Mouse (Mus musculus) embryonic facial prominence, embryonic 11.5 days (tissue): Measurements from ENCODE around the gene Cpa1. TPM values are rescaled to one million over a fixed set of nuclear protein-coding genes. Genes with fewer than 3 reads are reported as not detected.

Experiments
- ATAC-seq: fragments of 200-750 bp; cut with Nextera tagmentation; replicated peaks from 2 replicates; pipeline ENCODE4 v1.8.0; 2017; ENCODE audit warnings: low read depth; ENCODE audit not compliant: insufficient number of reproducible peaks, low FRiP score, low TSS enrichment
- DNase-seq: peaks from one replicate; pipeline ENCODE4 v3.0.0-alpha.2; 2015; ENCODE audit warnings: low spot score
- H3K27ac ChIP-seq: fragments of 300-500 bp; sonication (generic); replicated peaks from 2 replicates; pipeline ENCODE4 v1.5.1; 2014; ENCODE audit warnings: mild to moderate bottlenecking, low read depth, low read length, control low read depth
- H3K27me3 ChIP-seq: fragments of 300-500 bp; sonication (generic); 2 replicates; pipeline ENCODE4 v1.6.1; 2014; ENCODE audit warnings: mild to moderate bottlenecking, low read length, moderate library complexity, mixed read lengths; ENCODE audit not compliant: control insufficient read depth, insufficient read depth
- H3K36me3 ChIP-seq: fragments of 300-500 bp; sonication (generic); replicated peaks from 2 replicates; pipeline ENCODE4 v1.6.1; 2014; ENCODE audit warnings: low read depth, mild to moderate bottlenecking, low read length, moderate library complexity, mixed read lengths; ENCODE audit not compliant: control insufficient read depth, insufficient read depth
- H3K4me1 ChIP-seq: fragments of 300-500 bp; sonication (generic); 2 replicates; pipeline ENCODE4 v1.6.1; 2014; ENCODE audit warnings: low read length, mixed read lengths; ENCODE audit not compliant: control insufficient read depth, insufficient read depth
- H3K4me2 ChIP-seq: fragments of 300-500 bp; sonication (generic); 2 replicates; pipeline ENCODE4 v1.6.1; 2014; ENCODE audit warnings: low read depth, mild to moderate bottlenecking, control low read depth, low read length, moderate library complexity
- H3K4me3 ChIP-seq: fragments of 300-500 bp; sonication (generic); 2 replicates; pipeline ENCODE4 v1.5.1; 2014; ENCODE audit warnings: low read depth, low read length, control low read depth
- H3K9ac ChIP-seq: fragments of 300-500 bp; sonication (generic); replicated peaks from 2 replicates; pipeline ENCODE4 v1.6.1; 2014; ENCODE audit warnings: mild to moderate bottlenecking, control low read depth, low read length
- H3K9me3 ChIP-seq: fragments of 300-500 bp; sonication (generic); replicated peaks from 2 replicates; pipeline ENCODE4 v1.6.1; 2016; ENCODE audit warnings: mild to moderate bottlenecking, low read length, inconsistent platforms, mixed read lengths; ENCODE audit not compliant: control insufficient read depth
- WGBS: fragments of 180-500 bp; shearing (Covaris S2); extraction: QIAGEN DNeasy Blood & Tissue Kit; methylation state at CpG from one replicate; pipeline ENCODE4 v1.1.7; 2014; 5-methylcytosine and 5-hydroxymethylcytosine counted together
- polyA plus RNA-seq: library from polyadenylated mRNA; unstranded; fragments of >200 nt; fragmentation: Nextera tagmentation; extraction: Ambion mirVana; gene quantifications from 2 replicates; pipeline ENCODE4 v1.2.1, GENCODE M21; 2014

Gene Cpa1
- 0.17 and 0.21 TPM in 2 replicates for polyA plus RNA-seq

DNA sequence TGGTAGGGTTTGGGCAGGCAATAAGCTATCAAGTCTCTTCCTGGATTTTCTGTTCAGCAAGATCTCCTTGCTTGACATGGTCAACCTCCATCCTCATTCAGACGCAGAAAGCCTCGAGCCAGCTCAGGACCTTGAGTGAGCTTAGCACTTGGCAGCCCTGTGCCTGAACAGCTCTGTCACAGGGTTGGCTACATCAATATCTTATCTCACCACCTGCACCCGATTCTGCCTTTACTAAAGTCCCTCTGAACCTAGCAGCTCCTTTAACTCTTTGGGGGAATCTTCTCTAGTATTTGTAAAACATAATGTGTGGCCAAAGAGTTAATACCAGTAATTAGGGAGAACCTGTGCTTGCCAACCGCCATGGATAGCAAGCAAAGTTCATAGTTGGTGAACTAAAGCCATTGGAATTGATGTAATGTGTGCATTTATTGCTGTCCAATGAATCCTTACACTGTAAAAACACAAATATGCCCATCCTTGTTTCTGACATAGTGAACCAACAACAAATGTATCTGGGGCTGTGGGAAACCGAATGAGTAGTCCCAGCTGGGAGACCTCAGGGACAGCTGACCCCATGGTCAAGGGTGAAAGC is at the start of gene Cpa1:
Cpa1 (plus strand) TSS at position 545 of the 595 bp plus-strand sequence.
- WGBS, result 90% methylated on average over 5 of the region's 5 CpGs
- Histone ChIP-seq H3K4me1 (0 out of 2 replicates have a peak, but pooled peaks cover 2% of the 10 kb centered on the region), H3K27ac (no peak within 1 kb of the TSS), H3K9me3 (no peaks in the 10 kb centered on the region), H3K4me2 (no peak within 1 kb of the TSS), H3K27me3 (no peaks in the 10 kb centered on the region), H3K36me3 (no peaks in the 10 kb centered on the region), H3K9ac (no peak within 1 kb of the TSS), H3K4me3 (no peak within 1 kb of the TSS)
- DNase-seq, result no peak
- ATAC-seq, result no peak

DNA sequence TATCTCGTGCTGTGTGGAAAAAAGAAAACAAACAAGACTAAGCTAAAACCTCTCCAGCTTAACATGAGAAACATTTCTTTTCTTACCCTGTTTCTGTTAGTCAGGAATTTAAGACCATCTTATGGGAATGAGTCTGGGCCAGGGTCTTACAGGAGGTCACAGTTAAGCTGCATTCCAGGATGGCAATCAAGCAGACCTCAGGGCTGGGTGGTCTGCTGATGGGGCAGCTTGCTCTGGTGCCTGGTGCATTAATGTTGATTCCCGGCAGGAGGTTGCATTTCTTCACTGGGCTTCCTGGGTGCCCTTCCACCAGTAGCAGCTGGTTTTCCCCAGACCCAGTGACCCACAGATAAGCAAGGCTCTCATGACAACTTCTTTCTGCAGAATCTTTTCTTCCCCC is 49.2 kb upstream of the Cpa1 start:
- peak; percentile 54 for DNase-seq
- no peaks in the 10 kb centered on the region for H3K4me1 ChIP-seq
- H3K9ac ChIP-seq, result no peak overlapping the region
- no peaks in the 10 kb centered on the region for H3K36me3 ChIP-seq
- no peak overlapping the region for H3K4me2 ChIP-seq
- WGBS, result 25% methylated on average over 2 of the region's 2 CpGs
- no peaks in the 10 kb centered on the region for H3K9me3 ChIP-seq
- no peaks in the 10 kb centered on the region for H3K27me3 ChIP-seq
- ATAC-seq, result no peak
- H3K4me3 ChIP-seq, result no peak overlapping the region
- H3K27ac ChIP-seq, result 0 out of 2 replicates have a peak overlapping the region, but pooled peaks have one; percentile 36

DNA sequence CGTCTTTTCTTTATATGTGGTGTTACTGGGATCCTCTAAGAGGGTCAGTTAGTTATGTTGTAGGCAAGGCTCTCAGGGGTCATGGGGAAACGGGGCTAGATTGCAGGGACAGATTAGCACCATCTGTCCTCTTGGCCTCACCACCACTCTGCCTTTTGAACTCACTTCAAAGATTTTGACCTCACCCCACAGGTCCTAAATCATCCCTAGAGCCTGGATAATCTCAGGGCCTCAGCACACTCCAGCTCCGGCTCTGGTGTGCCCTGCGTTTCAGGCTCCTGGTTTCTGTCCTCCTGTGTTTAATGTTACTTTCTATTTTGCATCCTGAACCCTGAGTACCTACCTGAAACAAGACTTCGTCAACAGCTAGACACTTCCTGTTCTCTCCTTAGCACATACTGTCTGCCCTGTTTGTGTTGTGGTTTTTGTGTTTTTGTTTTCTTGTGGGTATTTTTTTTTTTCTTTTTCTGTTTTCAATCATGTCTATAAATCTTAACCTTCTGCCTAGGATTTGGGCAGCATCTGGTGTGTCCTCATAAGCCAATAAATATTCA is 47.1 kb upstream of the Cpa1 start:
- ATAC-seq (no peak), DNase-seq (no peak)
- H3K9ac ChIP-seq, result no peak overlapping the region
- H3K4me2 ChIP-seq, result no peak overlapping the region
- no peak overlapping the region for H3K4me3 ChIP-seq
- no peaks in the 10 kb centered on the region for H3K9me3 ChIP-seq
- H3K36me3 ChIP-seq, result no peaks in the 10 kb centered on the region
- no peak overlapping the region for H3K27ac ChIP-seq
- no peaks in the 10 kb centered on the region for H3K4me1 ChIP-seq
- WGBS, result 55% methylated on average over 5 of the region's 5 CpGs
- H3K27me3 ChIP-seq, result no peaks in the 10 kb centered on the region

DNA sequence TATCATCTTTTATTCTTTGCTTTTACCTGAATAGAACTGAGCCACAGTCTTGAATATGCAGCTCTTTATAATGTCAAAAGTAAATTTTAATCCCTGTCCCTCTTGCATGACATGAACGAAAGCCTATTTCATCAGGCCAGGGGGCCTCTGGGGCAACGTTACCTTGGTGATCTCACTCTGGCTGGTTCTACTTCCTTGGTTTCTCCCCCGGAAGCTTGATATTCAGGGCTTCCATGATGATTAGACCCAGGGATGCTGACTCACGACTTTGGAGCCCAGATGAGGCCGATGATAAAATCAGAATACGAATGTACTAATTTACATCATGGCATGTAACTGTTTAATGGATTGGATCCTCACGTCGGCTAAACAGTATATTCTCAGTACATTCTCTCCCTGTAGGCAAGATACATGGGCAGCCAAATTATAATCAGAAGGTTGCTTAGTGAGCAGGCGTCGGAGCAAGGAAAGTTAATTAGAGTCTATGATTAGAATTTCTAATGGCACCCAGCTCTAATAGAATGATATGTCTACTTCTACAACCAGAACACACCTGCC is 46.5 kb upstream of the Cpa1 start:
- Histone ChIP-seq H3K27me3 (no peaks in the 10 kb centered on the region), H3K27ac (no peak overlapping the region), H3K9me3 (no peaks in the 10 kb centered on the region), H3K4me2 (no peak overlapping the region), H3K4me3 (no peak overlapping the region), H3K4me1 (no peaks in the 10 kb centered on the region), H3K36me3 (no peaks in the 10 kb centered on the region), H3K9ac (no peak overlapping the region)
- ATAC-seq (no peak), DNase-seq (no peak)
- WGBS, result 81% methylated on average over 10 of the region's 10 CpGs

DNA sequence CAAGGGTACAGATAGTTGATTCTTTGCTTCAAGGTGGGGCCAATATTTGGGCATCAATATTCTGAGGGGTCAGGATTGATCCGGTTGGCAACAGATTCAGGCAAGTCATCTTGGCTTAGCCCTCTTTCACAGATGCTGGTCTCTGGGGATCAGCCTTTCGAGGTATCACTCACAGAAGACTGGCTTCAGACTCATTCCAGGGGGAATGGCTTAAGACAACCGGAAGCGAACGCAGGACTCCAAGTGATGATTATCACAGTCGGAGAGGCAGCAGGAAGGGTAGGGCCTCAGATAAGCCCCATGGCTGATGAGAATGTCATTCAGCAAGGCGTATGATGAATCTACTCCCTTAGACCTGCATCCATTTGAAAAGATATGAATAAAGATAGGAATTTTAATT is 44.7 kb upstream of the Cpa1 start:
- Histone ChIP-seq H3K36me3 (no peaks in the 10 kb centered on the region), H3K9ac (no peak overlapping the region), H3K4me2 (no peak overlapping the region), H3K4me1 (no peaks in the 10 kb centered on the region), H3K27me3 (no peaks in the 10 kb centered on the region), H3K27ac (no peak overlapping the region), H3K4me3 (no peak overlapping the region), H3K9me3 (no peaks in the 10 kb centered on the region)
- WGBS, result 72% methylated on average over 7 of the region's 7 CpGs
- no peak for DNase-seq
- ATAC-seq, result no peak

DNA sequence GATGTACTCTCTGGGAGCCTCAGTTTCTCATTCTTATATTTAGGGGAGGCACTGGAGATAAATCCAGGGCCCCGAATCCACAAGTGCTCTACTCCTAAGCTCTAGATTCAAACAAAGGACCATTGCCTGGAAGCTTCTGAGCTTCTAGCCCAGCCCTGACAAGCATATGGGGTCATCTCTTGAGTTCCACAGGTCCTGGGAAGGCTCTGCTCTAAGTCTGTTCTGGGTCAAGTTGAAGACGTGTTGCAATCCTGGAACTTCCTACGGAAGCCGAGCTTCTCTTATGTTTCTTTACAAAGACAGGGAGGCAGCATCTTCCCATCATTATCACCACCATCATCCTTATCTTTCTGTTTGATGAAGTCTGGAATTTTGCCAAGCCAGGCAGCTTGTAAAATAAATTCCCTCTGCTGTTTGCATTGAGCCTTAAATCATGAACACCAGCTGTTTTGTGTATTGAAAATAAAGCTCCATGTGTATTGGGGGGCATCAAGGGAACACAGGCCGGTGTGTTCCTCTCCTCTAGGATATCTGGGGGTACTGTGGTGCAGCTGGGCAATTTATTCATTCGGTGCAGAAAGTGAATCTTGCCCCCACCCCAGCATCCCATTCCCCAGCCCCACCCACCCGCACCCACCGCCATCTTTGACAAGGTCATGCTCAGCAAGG is 42.7 kb upstream of the Cpa1 start:
- no peak for DNase-seq
- H3K4me2 ChIP-seq, result no peak overlapping the region
- no peak overlapping the region for H3K27ac ChIP-seq
- no peaks in the 10 kb centered on the region for H3K4me1 ChIP-seq
- H3K27me3 ChIP-seq, result no peaks in the 10 kb centered on the region
- no peaks in the 10 kb centered on the region for H3K36me3 ChIP-seq
- H3K4me3 ChIP-seq, result no peak overlapping the region
- no peaks in the 10 kb centered on the region for H3K9me3 ChIP-seq
- ATAC-seq, result no peak
- no peak overlapping the region for H3K9ac ChIP-seq
- 91% methylated on average over 8 of the region's 8 CpGs for WGBS

DNA sequence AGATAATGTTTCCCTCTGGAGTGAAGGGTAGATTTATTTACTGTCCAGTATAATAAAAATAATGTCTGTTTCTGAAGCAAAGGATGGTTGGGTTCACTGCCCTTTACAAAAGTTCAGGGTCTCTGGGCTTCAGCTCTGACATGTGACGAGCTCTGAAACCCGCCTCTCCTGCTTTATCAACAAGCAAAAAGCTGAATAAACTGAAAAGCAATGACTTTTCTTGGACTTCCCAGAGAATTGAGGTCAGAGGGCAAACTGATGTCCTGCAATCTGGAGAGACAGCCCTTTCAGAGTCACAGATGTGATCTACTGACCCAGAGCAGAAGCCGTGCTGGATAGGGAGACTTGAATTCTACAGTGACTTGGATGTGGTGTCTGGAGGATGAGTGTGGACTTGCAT is 39.0 kb upstream of the Cpa1 start:
- H3K4me1 ChIP-seq, result no peaks in the 10 kb centered on the region
- no peaks in the 10 kb centered on the region for H3K9me3 ChIP-seq
- no peaks in the 10 kb centered on the region for H3K27me3 ChIP-seq
- no peaks in the 10 kb centered on the region for H3K36me3 ChIP-seq
- no peak for ATAC-seq
- H3K27ac ChIP-seq, result no peak overlapping the region
- no peak for DNase-seq
- no peak overlapping the region for H3K4me3 ChIP-seq
- 46% methylated on average over 3 of the region's 3 CpGs for WGBS
- no peak overlapping the region for H3K4me2 ChIP-seq
- H3K9ac ChIP-seq, result no peak overlapping the region

DNA sequence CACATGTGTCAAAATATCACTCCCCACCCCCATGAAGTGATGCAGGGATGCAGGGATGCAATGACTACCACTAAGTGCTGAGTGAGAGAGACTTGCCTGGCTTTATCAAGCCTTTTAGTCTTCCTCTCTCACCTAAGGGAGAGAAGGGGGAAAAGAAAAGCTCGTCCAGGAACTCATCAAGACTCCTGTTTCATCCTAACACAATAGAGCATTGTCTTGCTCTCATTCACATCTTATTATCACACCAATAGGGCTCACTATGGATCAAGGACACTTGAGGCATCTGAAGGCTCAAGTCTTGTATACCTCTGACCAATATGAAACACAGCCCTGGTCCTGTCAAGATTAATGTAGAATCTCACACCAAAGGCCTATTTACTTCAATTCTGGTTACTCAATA is 38.0 kb upstream of the Cpa1 start:
- Histone ChIP-seq H3K27me3 (no peaks in the 10 kb centered on the region), H3K4me2 (no peak overlapping the region), H3K9ac (no peak overlapping the region), H3K9me3 (no peaks in the 10 kb centered on the region), H3K4me1 (no peaks in the 10 kb centered on the region), H3K27ac (no peak overlapping the region), H3K36me3 (no peaks in the 10 kb centered on the region), H3K4me3 (no peak overlapping the region)
- ATAC-seq, result no peak
- no peak for DNase-seq
- 67% methylated on average over 1 of the region's 1 CpGs for WGBS
